Mouse (Mus musculus) intestine, embryonic 14.5 days (tissue): ENCODE results near the gene Cfap45. TPM values are rescaled to one million over a fixed set of nuclear protein-coding genes. Genes with fewer than 3 reads are reported as not detected.

Experiments
- ATAC-seq: fragments of 200-750 bp; cut with Nextera tagmentation; replicated peaks from 2 replicates; pipeline ENCODE4 v1.8.0; 2017; ENCODE audit warnings: low read depth, moderate number of reproducible peaks, moderate TSS enrichment, moderate library complexity; ENCODE audit not compliant: low FRiP score, low TSS enrichment
- DNase-seq: peaks from one replicate; pipeline ENCODE4 v3.0.0-alpha.2; 2018; ENCODE audit warnings: low spot score
- H3K27ac ChIP-seq: fragments of 300-500 bp; sonication (generic); 2 replicates; pipeline ENCODE4 v1.5.1; 2014; ENCODE audit warnings: low read depth, mild to moderate bottlenecking, control low read depth
- H3K27me3 ChIP-seq: fragments of 300-500 bp; sonication (generic); replicated peaks from 2 replicates; pipeline ENCODE4 v1.6.1; 2014; ENCODE audit warnings: low read length, control low read depth; ENCODE audit not compliant: control insufficient read depth, insufficient read depth
- H3K36me3 ChIP-seq: fragments of 300-500 bp; sonication (generic); 2 replicates; pipeline ENCODE4 v1.6.1; 2014; ENCODE audit warnings: low read length, control low read depth; ENCODE audit not compliant: control insufficient read depth, insufficient read depth
- H3K4me1 ChIP-seq: fragments of 300-500 bp; sonication (generic); replicated peaks from 2 replicates; pipeline ENCODE4 v1.6.1; 2014; ENCODE audit warnings: low read length, control low read depth, mixed read lengths; ENCODE audit not compliant: control insufficient read depth, insufficient read depth
- H3K4me2 ChIP-seq: fragments of 300-500 bp; sonication (generic); 2 replicates; pipeline ENCODE4 v1.6.1; 2014; ENCODE audit warnings: low read length
- H3K4me3 ChIP-seq: fragments of 300-500 bp; sonication (generic); 2 replicates; pipeline ENCODE4 v1.5.1; 2014; ENCODE audit warnings: low read depth, low read length, control low read depth, mixed read lengths
- H3K9ac ChIP-seq: fragments of 300-500 bp; sonication (generic); 2 replicates; pipeline ENCODE4 v1.6.1; 2014; ENCODE audit warnings: mild to moderate bottlenecking, low read length
- H3K9me3 ChIP-seq: fragments of 300-500 bp; sonication (generic); 2 replicates; pipeline ENCODE4 v1.6.1; 2016; ENCODE audit warnings: low read length, control low read depth; ENCODE audit not compliant: control insufficient read depth
- WGBS: fragments of 180-500 bp; shearing (Covaris S2); extraction: QIAGEN DNeasy Blood & Tissue Kit; methylation state at CpG from one replicate; pipeline ENCODE4 v1.1.7; 2014; 5-methylcytosine and 5-hydroxymethylcytosine counted together
- polyA plus RNA-seq: library from polyadenylated mRNA; unstranded; fragments of >200 nt; fragmentation: Nextera tagmentation; extraction: Ambion mirVana; gene quantifications from 2 replicates; pipeline ENCODE4 v1.2.1, GENCODE M21; 2014

Gene Cfap45
- 1.1 and 1.9 TPM in 2 replicates for polyA plus RNA-seq

DNA sequence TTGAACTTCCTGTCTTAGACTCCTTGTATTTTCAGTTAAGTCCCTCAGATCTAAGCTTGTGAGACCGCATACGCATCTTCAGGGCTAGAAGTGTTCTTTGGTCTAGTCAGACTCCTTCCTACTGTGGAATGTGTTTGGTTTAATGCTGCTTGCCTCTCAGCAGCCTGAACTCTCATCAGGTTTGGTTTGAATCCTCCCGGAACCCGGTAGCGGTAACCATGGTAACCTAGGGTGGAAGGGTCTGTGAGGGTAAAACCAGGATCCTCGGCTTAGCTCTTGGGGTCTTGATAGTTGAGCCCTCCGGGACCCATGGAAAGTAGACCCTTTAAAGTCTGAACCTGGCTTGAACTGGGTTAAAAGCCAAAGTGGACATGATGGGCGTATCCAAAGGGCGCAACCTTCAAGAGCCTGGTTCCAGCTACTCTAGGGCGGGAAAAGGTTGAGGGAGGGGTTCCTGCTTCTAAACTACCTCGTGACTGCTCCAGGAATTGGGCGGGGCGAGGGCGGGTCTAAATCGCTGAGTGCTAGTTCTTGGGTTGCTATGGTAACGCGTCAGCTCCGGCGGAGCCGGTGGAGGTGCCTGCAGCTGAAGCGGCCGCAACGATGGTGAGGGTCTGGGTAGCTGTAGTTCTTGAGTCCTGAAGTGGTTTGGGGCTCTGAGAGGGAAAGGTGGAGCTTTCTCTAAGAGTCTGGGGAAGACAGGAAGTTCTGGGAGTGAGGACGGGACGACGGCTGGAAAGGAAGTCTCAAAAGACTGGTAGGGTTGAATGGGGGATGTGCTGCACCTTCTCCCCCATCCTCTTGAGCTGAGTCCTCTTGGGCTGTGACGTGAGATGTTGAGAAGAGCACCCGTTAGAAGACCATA lies at the start of gene Cfap45:
Gene Cfap45, plus strand, starts transcription at position 226 of the 865 bp plus-strand sequence.
- peak; percentile 92 for DNase-seq
- H3K9ac ChIP-seq, result peak within 1 kb of the TSS; percentile 0; the same call in 1 of the 2 replicates
- peak within 1 kb of the TSS; percentile 48 for H3K4me2 ChIP-seq
- H3K4me3 ChIP-seq, result peak within 1 kb of the TSS; percentile 34
- peaks cover 8% of the 10 kb centered on the region; the same call in 1 of the 2 replicates for H3K4me1 ChIP-seq
- WGBS, result 3% methylated on average over 28 of the region's 28 CpGs
- H3K9me3 ChIP-seq, result 0 out of 2 replicates have a peak, but pooled peaks cover 4% of the 10 kb centered on the region
- no peaks in the 10 kb centered on the region for H3K27me3 ChIP-seq
- H3K36me3 ChIP-seq, result no peaks in the 10 kb centered on the region
- ATAC-seq, result peak; percentile 91
- H3K27ac ChIP-seq, result no peak within 1 kb of the TSS

DNA sequence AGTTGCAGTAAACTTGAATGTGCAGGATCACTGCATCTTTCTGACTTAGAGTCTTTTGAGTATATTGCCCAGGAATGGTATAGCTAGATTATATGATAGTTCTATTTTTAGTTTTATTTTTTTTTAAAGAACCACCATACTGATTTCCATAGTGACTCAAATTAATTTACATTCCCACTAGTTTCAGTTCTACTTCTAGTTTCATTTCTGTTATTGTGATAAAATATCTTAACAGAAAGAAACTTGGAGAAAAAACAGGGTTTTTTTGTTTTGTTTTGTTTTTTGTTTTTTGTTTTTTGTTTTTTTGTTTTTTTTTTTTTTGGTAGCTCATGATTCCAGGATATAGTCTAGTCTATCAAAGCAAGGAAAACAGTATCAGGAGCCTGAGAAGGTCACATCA lies 47.7 kb upstream of the Cfap45 start:
- Histone ChIP-seq H3K27ac (no peak overlapping the region), H3K9me3 (no peaks in the 10 kb centered on the region), H3K36me3 (no peaks in the 10 kb centered on the region), H3K27me3 (no peaks in the 10 kb centered on the region), H3K4me2 (no peak overlapping the region), H3K9ac (no peak overlapping the region), H3K4me1 (peaks cover 13% of the 10 kb centered on the region), H3K4me3 (no peak overlapping the region)
- no peak for ATAC-seq
- DNase-seq, result no peak

DNA sequence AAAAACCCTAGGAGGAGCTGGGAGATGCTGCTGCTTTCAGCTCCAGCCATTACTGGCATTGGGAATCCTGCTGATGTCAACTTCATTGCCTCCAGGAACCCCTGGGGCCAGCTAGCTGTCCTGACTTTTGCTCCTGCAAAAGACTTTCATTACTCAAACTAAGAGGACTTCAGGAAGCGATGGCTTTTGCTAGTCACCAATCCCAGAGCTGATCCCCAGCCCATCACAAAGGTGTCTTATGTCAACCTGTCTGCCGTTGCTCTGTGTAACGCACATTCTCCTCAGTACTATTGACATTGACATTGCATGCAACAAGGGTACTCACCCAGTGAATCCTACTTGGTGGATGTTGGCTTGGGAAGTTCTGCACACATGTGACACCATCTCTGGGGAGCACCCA lies 46.4 kb upstream of the Cfap45 start:
- ATAC-seq, result no peak
- H3K27me3 ChIP-seq, result no peaks in the 10 kb centered on the region

DNA sequence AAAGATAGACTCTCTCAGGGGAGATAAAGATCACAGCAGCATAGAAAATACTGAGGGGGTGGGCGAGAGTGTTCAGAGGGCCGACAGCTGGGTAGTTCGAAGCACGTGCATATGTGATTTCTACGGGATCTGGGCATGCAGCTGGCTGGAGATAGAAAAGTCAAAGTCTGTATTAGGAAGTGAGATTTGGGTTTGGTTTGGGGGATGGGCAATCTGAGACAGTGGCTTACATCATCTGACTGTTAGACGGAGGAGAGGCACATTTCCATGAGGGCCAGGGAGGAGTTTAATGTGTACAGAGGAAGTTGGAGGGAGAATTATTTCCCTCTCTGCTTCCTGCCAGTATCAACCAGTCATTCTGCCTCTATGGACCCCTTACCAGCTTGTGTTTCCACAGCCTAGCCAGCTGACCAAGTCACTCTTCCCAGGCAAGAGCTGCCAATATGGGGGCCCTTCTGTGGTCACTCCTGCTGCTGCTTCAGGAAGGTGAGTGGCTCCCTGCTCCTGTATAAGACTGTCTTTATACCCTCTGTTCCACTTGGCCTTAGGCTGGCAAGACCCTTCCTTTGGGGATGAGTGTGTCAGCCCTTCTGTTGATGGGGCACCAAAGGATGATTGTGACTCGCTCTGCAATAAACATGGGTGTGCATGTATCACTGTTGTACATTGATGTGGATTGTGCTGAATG lies 45.4 kb upstream of the Cfap45 start, which contains the start of gene Slamf9:
Gene Slamf9, plus strand, starts transcription at position 305 of the 688 bp plus-strand sequence.
- no peak within 1 kb of the TSS for H3K27ac ChIP-seq
- ATAC-seq, result peak; percentile 68
- WGBS, result 46% methylated on average over 7 of the region's 7 CpGs

More for the DNA sequence above, 46.4 kb upstream of the Cfap45 start:
- no peak overlapping the region for H3K4me3 ChIP-seq
- peaks cover 13% of the 10 kb centered on the region for H3K4me1 ChIP-seq
- H3K9ac ChIP-seq, result no peak overlapping the region
- H3K9me3 ChIP-seq, result no peaks in the 10 kb centered on the region
- DNase-seq, result no peak
- WGBS, result 77% methylated on average over 3 of the region's 3 CpGs
- no peak overlapping the region for H3K27ac ChIP-seq
- H3K36me3 ChIP-seq, result no peaks in the 10 kb centered on the region
- H3K4me2 ChIP-seq, result no peak overlapping the region

DNA sequence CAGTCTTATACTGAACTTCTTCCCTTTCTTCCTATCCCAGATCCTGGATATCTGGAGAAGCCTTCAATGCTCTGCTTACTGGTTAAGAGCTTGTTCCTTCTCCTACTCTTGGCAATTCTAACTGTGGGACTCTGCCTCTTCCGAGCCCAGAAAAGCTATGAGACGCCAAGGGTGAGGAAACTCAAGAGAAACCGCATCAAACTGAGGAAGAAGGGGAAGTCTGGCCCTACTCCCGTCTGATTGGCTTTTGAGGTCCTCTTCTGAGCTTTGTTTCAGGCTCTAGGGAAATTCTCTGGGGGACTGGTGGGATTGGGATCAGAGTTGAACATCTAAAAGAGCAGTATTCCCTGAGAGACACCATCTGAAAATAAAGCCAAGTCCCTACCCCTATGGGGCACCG lies 42.6 kb upstream of the Cfap45 start:
- H3K4me2 ChIP-seq, result no peak overlapping the region
- 0 out of 2 replicates have a peak, but pooled peaks cover 10% of the 10 kb centered on the region for H3K4me1 ChIP-seq
- H3K27me3 ChIP-seq, result no peaks in the 10 kb centered on the region
- no peak overlapping the region for H3K9ac ChIP-seq
- no peak overlapping the region for H3K27ac ChIP-seq
- DNase-seq, result no peak
- H3K36me3 ChIP-seq, result no peaks in the 10 kb centered on the region
- no peaks in the 10 kb centered on the region for H3K9me3 ChIP-seq
- no peak for ATAC-seq
- WGBS, result 78% methylated on average over 5 of the region's 5 CpGs
- H3K4me3 ChIP-seq, result no peak overlapping the region

More for the DNA sequence above, 45.4 kb upstream of the Cfap45 start, which contains the start of gene Slamf9:
- Histone ChIP-seq H3K4me3 (no peak within 1 kb of the TSS), H3K27me3 (no peaks in the 10 kb centered on the region), H3K4me2 (no peak within 1 kb of the TSS), H3K9me3 (no peaks in the 10 kb centered on the region), H3K36me3 (no peaks in the 10 kb centered on the region), H3K9ac (no peak within 1 kb of the TSS), H3K4me1 (0 out of 2 replicates have a peak, but pooled peaks cover 5% of the 10 kb centered on the region)
- no peak for DNase-seq

DNA sequence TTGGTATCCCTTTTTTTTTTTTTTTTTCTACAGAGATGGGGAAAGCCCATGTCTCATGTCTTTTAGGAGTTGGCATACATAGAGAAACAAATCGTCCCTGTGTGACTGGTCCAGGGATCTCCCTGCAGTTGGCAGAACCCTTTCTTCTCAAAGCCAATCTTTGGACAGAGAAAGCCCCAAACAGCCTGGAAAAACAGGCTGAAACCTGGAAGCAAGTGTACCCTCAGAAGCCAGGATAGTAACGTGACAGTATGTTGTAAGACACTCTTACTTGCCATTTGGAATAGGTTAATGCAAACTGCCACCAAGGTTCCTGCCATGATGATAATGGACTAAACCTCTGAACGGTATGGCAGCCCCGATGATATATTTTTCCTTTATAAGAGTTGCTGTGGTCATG lies 40.2 kb upstream of the Cfap45 start:
- Histone ChIP-seq H3K4me3 (no peak overlapping the region), H3K27ac (no peak overlapping the region), H3K36me3 (peaks cover 10% of the 10 kb centered on the region), H3K9ac (no peak overlapping the region), H3K4me1 (peaks cover 15% of the 10 kb centered on the region; the same call in 1 of the 2 replicates), H3K4me2 (no peak overlapping the region), H3K27me3 (no peaks in the 10 kb centered on the region), H3K9me3 (no peaks in the 10 kb centered on the region)
- WGBS, result 86% methylated on average over 4 of the region's 4 CpGs
- no peak for ATAC-seq
- DNase-seq, result no peak

DNA sequence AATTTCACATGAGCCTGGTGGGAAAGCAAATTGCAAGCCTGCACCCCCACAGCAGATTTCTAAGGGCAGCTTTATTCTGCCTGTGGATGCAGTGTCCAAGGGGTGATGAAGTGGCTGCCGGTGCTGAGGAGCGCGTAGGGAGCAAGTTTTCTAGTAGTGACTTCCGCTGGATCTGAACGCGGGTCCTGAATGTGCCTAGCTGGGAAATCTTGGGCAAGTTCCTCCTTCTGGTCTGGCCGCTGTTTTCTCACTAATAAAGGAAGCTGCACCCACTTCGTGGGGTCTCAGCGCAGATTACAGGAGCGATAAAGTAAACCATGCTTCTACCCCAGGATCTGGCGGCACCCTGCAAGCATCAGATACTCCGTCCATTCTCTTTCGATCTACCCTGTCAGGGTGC lies 39.5 kb upstream of the Cfap45 start:
- Histone ChIP-seq H3K27me3 (no peaks in the 10 kb centered on the region), H3K27ac (peak overlapping the region; percentile 67; the same call in 1 of the 2 replicates), H3K9me3 (no peaks in the 10 kb centered on the region), H3K9ac (peak overlapping the region; percentile 17), H3K4me3 (peak overlapping the region; percentile 66), H3K4me1 (peaks cover 19% of the 10 kb centered on the region), H3K36me3 (peaks cover 12% of the 10 kb centered on the region), H3K4me2 (peak overlapping the region; percentile 77)
- DNase-seq, result no peak
- WGBS, result 8% methylated on average over 13 of the region's 13 CpGs
- ATAC-seq, result no peak

DNA sequence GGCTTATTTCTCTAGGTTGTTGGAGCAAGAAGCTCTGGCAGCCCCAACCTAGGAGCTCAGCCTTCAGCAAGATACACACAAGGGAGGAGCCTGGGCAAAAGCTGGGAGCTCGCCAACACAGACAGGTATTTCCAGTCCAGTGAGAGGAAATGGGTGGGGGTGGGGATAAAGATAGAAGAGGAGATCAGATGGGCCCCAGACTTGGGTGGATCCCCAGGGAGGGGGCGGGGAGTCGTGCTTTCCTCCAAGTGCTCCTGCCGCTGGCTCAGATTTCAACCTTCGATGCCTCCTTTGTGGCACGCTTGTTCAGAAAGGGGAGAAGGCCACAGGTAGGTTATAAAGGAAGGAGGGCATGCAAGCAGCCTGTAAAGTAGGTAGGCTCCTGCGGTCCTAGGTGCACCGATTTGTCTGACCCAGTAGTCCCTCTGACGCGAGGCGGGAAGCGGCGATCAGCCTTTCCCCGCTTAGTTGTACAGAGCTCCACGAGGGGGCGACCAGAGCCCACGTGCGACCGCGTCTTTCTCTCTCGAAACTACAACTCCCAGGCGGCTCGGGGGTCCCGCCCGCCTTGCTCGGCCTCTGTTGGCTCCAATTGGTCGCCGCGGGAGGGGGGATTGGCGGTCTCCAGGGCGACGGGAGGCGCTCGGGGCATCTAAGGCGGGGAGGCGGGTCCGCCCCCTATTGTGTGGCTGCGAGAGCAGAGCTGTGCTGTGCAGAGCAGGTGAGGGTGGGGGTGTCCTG lies 38.9 kb upstream of the Cfap45 start, which contains the start of gene Igsf9:
Gene Igsf9, plus strand, starts transcription at position 249 of the 741 bp plus-strand sequence.
- Histone ChIP-seq H3K4me2 (peak within 1 kb of the TSS; percentile 77), H3K4me3 (peak within 1 kb of the TSS; percentile 66), H3K27ac (peak within 1 kb of the TSS; percentile 67), H3K9ac (peak within 1 kb of the TSS; percentile 51), H3K4me1 (peaks cover 25% of the 10 kb centered on the region), H3K36me3 (peaks cover 18% of the 10 kb centered on the region), H3K27me3 (no peaks in the 10 kb centered on the region), H3K9me3 (no peaks in the 10 kb centered on the region)
- ATAC-seq (peak; percentile 94), DNase-seq (peak; percentile 95)
- under 1% methylated on average over 38 of the region's 38 CpGs for WGBS
